Mouse (Mus musculus) intestine, embryonic 16.5 days (tissue): ENCODE results near the gene Slc1a3. TPM values are rescaled to one million over a fixed set of nuclear protein-coding genes. Genes with fewer than 3 reads are reported as not detected.
"Not testable (repeated sequence)": the region's sequence is repeated elsewhere in the genome, so short reads cannot be mapped to it uniquely, and the experiment has no call there.

Experiments used
- ATAC-seq: fragments of 200-750 bp; cut with Nextera tagmentation; 2 replicates; pipeline ENCODE4 v1.8.0; 2017; ENCODE audit warnings: moderate TSS enrichment, moderate library complexity
- H3K27ac ChIP-seq: fragments of 300-500 bp; sonication (generic); 2 replicates; pipeline ENCODE4 v1.5.1; 2014; ENCODE audit warnings: mild to moderate bottlenecking, low read length
- H3K27me3 ChIP-seq: fragments of 300-500 bp; sonication (generic); replicated peaks from 2 replicates; pipeline ENCODE4 v1.6.1; 2014; ENCODE audit warnings: low read length, control low read depth, mixed read lengths; ENCODE audit not compliant: control insufficient read depth, insufficient read depth
- H3K36me3 ChIP-seq: fragments of 300-500 bp; sonication (generic); 2 replicates; pipeline ENCODE4 v1.6.1; 2014; ENCODE audit warnings: low read length, control low read depth; ENCODE audit not compliant: control insufficient read depth, insufficient read depth
- H3K4me1 ChIP-seq: fragments of 300-500 bp; sonication (generic); 2 replicates; pipeline ENCODE4 v1.6.1; 2014; ENCODE audit warnings: low read length, control low read depth, mixed read lengths; ENCODE audit not compliant: control insufficient read depth, insufficient read depth
- H3K4me2 ChIP-seq: fragments of 300-500 bp; sonication (generic); 2 replicates; pipeline ENCODE4 v1.6.1; 2014; ENCODE audit warnings: low read depth, low read length, control low read depth
- H3K4me3 ChIP-seq: fragments of 300-500 bp; sonication (generic); 2 replicates; pipeline ENCODE4 v1.5.1; 2014; ENCODE audit warnings: mild to moderate bottlenecking, low read length
- H3K9ac ChIP-seq: fragments of 300-500 bp; sonication (generic); 2 replicates; pipeline ENCODE4 v1.6.1; 2014; ENCODE audit warnings: low read depth, low read length
- H3K9me3 ChIP-seq: fragments of 300-500 bp; sonication (generic); 2 replicates; pipeline ENCODE4 v1.6.1; 2016; ENCODE audit warnings: low read length, control low read depth; ENCODE audit not compliant: control insufficient read depth
- WGBS: fragments of 180-500 bp; shearing (Covaris S2); extraction: QIAGEN DNeasy Blood & Tissue Kit; methylation state at CpG from one replicate; pipeline ENCODE4 v1.1.7; 2014; 5-methylcytosine and 5-hydroxymethylcytosine counted together
- polyA plus RNA-seq: library from polyadenylated mRNA; unstranded; fragments of >200 nt; fragmentation: Nextera tagmentation; extraction: Ambion mirVana; gene quantifications from 2 replicates; pipeline ENCODE4 v1.2.1, GENCODE M21; 2015

The Slc1a3 gene
- polyA plus RNA-seq, 1 experiment from 2014 or later, result 4.0 TPM

DNA sequence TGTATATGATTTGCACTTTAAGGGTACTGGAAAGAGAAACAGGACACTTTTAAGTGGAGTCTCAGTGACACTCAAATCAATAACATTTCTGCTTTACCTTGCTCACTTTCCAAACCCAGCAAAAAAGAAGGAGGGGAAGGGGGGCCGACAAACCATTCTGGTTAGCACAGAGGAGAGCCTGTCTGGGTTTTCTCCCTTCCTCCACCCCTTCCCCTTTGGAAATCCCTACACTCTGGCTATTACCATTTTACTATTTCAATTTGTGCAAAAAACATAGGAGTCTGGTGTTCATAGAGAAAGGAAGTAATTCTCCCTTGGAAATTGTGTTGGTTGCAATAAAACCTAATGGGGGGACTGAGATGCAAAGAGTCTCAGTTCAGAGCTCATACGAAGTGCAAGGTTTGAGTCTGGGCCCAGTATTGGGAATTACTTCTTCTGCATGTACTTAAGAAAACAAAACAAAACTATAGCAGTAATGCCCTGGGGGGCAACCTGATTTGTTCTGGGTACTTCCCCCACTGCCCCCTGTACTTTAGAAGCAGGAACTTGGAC is 1.9 kb upstream of the Slc1a3 start:
- no peaks in the 10 kb centered on the region for H3K27me3 ChIP-seq
- WGBS, result 80% methylated on average over 2 of the region's 2 CpGs
- no peak for ATAC-seq
- H3K36me3 ChIP-seq, result no peaks in the 10 kb centered on the region
- no peaks in the 10 kb centered on the region for H3K9me3 ChIP-seq
- 0 out of 2 replicates have a peak, but pooled peaks cover 2% of the 10 kb centered on the region for H3K4me1 ChIP-seq
- H3K9ac ChIP-seq, result no peak overlapping the region
- no peak overlapping the region for H3K27ac ChIP-seq
- no peak overlapping the region for H3K4me3 ChIP-seq
- no peak overlapping the region for H3K4me2 ChIP-seq

DNA sequence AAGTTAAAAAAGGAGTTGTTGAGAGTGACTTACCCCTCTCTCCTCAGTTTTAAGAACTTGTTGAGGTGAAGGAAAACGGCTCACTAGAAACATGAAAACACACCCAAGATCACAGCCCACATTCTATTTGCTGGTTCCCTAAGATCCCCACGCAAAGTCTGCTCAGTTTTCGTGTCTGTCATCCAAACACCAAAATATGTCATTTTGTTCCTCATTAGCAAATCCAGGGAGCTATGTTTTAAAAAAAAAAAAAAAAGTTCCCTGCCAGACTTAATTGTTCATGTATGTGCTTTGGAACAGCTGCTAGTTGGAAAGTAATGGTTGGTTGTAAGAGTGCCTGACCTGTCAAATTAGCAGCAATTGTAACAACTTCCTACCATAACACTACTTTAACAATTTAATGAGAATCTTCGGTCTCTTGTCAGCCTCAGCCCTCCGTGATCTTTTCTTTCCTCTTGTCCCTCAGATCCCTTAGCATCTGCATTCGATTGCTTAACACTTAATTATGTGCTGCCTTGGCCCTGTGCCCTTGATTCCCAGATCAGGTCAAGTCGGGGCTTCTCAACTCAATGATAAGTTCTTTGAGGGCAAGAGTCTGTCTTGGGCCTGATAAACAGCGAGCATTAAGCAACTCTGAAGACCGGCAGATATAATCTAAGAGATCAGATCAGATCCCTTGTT is 1.2 kb upstream of the Slc1a3 start:
- Histone ChIP-seq H3K27me3 (no peaks in the 10 kb centered on the region), H3K36me3 (no peaks in the 10 kb centered on the region), H3K4me1 (no peaks in the 10 kb centered on the region), H3K4me2 (no peak overlapping the region), H3K4me3 (no peak overlapping the region), H3K27ac (no peak overlapping the region), H3K9me3 (no peaks in the 10 kb centered on the region), H3K9ac (no peak overlapping the region)
- WGBS, result 63% methylated on average over 9 of the region's 9 CpGs
- no peak for ATAC-seq

DNA sequence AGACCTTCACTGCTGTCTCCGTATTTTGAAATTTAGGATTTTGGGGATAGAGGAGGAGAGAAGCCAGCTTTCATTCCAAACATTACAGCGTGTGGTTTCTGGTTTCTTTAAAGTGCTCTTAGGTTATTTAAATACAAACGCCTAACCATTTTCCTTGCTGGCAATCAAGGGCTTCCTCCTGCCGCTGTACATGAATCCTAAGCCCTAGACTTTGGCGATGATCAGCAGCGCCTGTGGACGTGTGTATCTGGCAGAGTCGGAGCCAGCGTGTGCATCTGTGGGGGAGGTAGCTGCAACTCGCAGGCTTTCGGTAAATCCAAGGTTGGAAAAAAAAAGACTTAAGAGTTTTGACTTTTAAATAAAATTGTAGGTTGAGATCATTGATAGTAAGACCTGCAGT is 986 bp downstream of the Slc1a3 start:
- H3K9me3 ChIP-seq, result no peaks in the 10 kb centered on the region
- 3% methylated on average over 11 of the region's 11 CpGs for WGBS
- H3K4me3 ChIP-seq, result peak overlapping the region; percentile 65
- peak; percentile 61; the same call in 1 of the 2 replicates for ATAC-seq
- peak overlapping the region; percentile 80 for H3K4me2 ChIP-seq
- no peaks in the 10 kb centered on the region for H3K4me1 ChIP-seq
- H3K9ac ChIP-seq, result no peak overlapping the region
- no peak overlapping the region for H3K27ac ChIP-seq
- no peaks in the 10 kb centered on the region for H3K27me3 ChIP-seq
- H3K36me3 ChIP-seq, result no peaks in the 10 kb centered on the region

DNA sequence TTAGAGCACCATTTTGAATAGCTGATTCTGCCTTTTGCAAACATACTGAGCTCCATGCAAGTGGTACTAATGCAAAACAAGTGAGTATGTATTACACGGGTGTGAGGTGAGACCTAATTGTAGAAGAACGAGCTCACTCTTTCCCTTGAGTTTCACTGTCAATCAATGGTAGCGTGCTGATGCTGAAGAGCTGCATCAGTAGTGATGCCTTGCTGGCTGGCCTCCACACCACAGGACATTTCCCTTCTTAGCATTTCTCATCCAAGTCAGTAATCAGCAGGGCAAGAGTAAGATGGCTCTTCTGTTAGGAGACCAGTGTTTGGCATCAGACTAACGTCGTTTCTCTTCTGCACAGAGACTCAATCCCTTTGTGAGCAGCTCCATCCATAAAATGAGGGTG is 4.0 kb downstream of the Slc1a3 start:
- H3K4me3 ChIP-seq, result no peak overlapping the region
- H3K27ac ChIP-seq, result no peak overlapping the region
- no peaks in the 10 kb centered on the region for H3K4me1 ChIP-seq
- no peaks in the 10 kb centered on the region for H3K36me3 ChIP-seq
- no peaks in the 10 kb centered on the region for H3K27me3 ChIP-seq
- no peaks in the 10 kb centered on the region for H3K9me3 ChIP-seq
- H3K9ac ChIP-seq, result no peak overlapping the region
- ATAC-seq, result no peak
- 83% methylated on average over 5 of the region's 5 CpGs for WGBS
- H3K4me2 ChIP-seq, result no peak overlapping the region

DNA sequence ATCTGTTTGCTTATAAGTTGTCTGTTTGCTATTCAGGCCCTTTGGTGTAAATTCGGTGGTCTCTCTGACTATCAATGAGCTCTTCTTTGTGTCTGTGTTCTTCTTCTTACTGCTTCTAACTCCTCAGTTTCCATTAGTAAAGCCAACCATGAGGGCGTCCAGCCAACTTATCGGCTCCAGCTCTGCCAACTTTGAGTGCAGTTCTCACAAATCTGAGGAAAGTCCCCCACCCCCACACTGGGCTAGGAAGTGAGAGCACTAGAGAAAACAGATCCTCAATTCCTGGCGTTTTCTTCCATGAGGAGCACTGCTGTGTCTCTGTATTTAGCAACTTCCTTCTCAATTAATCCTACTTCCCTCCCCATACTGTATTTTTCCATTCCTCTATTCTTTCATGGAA is 4.4 kb downstream of the Slc1a3 start:
- no peaks in the 10 kb centered on the region for H3K27me3 ChIP-seq
- no peak overlapping the region for H3K9ac ChIP-seq
- no peaks in the 10 kb centered on the region for H3K9me3 ChIP-seq
- WGBS, result 69% methylated on average over 4 of the region's 4 CpGs
- H3K4me2 ChIP-seq, result no peak overlapping the region
- no peak for ATAC-seq
- no peaks in the 10 kb centered on the region for H3K4me1 ChIP-seq
- no peak overlapping the region for H3K4me3 ChIP-seq
- H3K36me3 ChIP-seq, result no peaks in the 10 kb centered on the region
- H3K27ac ChIP-seq, result no peak overlapping the region

DNA sequence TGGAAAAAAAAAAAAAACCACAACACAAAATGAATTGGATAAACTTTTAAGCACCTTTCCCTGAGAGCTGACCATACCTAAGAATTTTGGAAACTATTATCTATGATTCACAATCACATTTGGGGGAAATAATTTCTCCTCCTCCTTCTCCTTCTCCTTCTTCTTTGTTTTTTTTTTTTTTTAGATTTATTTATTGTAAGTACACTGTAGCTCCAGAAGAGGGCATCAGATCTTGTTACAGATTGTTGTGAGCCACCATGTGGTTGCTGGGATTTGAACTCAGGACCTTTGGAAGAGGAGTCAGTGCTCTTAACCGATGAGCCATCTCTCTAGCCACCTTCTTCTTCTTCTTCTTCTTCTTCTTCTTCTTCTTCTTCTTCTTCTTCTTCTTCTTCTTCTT is 5.0 kb downstream of the Slc1a3 start:
- not testable (repeated sequence) for H3K4me3 ChIP-seq, H3K27me3 ChIP-seq, H3K4me1 ChIP-seq, H3K9ac ChIP-seq, H3K9me3 ChIP-seq, H3K36me3 ChIP-seq, H3K4me2 ChIP-seq, H3K27ac ChIP-seq, ATAC-seq
- WGBS, result 97% methylated on average over 1 of the region's 1 CpGs

DNA sequence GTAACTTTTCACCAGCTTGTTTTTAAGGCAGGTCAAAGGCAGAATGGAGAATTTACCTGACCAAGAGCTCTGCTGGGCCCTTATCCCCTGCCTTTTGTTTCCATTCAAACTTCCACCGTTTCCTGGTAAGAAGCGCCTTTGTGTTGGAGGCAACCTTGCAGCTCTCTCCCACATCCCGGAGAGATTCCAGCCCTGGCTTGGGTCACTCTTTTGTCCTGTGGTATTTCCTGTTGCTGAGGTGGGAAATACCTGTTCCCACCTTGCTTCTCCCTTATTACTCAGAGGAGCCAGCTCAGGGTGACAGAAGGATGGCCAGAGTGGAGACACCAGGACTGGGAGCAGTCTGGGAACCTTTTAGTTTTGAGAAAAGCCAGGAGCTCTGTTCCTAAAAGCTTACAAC is 12.6 kb downstream of the Slc1a3 start:
- no peaks in the 10 kb centered on the region for H3K9me3 ChIP-seq
- no peak overlapping the region for H3K9ac ChIP-seq
- H3K27me3 ChIP-seq, result no peaks in the 10 kb centered on the region
- 49% methylated on average over 3 of the region's 3 CpGs for WGBS
- no peak overlapping the region for H3K4me3 ChIP-seq
- H3K36me3 ChIP-seq, result no peaks in the 10 kb centered on the region
- no peak overlapping the region for H3K27ac ChIP-seq
- no peaks in the 10 kb centered on the region for H3K4me1 ChIP-seq
- ATAC-seq, result no peak
- H3K4me2 ChIP-seq, result no peak overlapping the region

DNA sequence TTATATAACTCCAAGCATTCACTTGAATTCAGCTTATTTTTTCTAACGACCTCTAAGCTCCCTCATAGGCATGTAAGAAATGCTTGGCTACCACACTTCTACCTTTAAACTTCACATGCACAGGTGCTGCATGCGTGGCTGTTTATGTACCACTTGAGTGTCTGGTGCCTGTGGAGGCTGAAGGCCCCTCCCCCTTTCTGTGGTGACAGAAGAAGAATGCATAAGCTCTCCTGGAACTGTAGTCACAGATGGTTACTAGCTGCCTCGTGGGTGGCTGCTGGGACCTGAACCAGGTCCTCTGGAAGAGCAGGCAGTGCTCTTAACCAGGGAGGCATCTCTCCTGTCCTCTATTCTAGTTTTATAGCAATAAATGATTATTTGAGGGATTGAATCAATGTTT is 13.1 kb downstream of the Slc1a3 start:
- ATAC-seq, result no peak
- H3K4me1 ChIP-seq, result no peaks in the 10 kb centered on the region
- no peak overlapping the region for H3K9ac ChIP-seq
- no peak overlapping the region for H3K4me3 ChIP-seq
- H3K27ac ChIP-seq, result no peak overlapping the region
- no peaks in the 10 kb centered on the region for H3K27me3 ChIP-seq
- no peaks in the 10 kb centered on the region for H3K9me3 ChIP-seq
- WGBS, result 53% methylated on average over 3 of the region's 3 CpGs
- no peaks in the 10 kb centered on the region for H3K36me3 ChIP-seq
- no peak overlapping the region for H3K4me2 ChIP-seq

DNA sequence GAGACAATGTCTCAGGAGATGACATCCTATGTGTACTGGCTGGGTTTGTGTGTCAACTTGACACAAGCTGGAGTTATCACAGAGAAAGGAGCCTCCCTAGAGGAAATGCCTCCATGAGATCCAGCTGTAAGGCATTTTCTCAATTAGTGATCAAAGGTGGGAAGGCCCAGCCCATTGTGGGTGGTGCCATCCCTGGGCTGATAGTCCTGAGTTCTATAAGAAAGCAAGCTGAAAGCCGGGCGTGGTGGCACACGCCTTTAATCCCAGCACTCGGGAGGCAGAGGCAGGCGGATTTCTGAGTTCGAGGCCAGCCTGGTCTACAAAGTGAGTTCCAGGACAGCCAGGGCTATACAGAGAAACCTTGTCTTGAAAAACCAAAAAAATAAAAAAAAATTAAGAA is 20.4 kb downstream of the Slc1a3 start:
- ATAC-seq, H3K4me2 ChIP-seq, H3K9me3 ChIP-seq, H3K36me3 ChIP-seq, H3K4me3 ChIP-seq, H3K27ac ChIP-seq, H3K4me1 ChIP-seq, H3K27me3 ChIP-seq, H3K9ac ChIP-seq: not testable (repeated sequence)
- 98% methylated on average over 6 of the region's 6 CpGs for WGBS

DNA sequence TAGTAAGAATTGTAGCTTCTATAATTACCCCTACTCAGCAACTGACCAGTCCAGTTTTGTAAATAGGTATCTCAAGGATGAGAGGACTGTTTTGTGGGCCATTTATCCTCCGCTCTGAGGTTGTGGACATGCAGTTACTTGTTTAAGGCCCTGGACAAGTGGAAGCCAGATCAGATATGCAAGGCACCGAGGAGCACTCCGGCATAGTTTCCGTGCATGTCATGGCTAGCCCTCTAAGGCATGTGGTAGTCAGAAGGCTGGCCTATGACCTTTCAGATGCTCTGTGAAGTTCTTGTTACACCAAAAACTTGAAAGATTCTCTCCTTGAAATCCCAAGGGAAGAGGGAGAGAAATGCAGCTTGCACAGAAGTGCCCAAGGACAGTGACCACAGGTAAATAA is 23.7 kb downstream of the Slc1a3 start:
- H3K9ac ChIP-seq, result no peak overlapping the region
- H3K4me1 ChIP-seq, result no peaks in the 10 kb centered on the region
- H3K36me3 ChIP-seq, result no peaks in the 10 kb centered on the region
- ATAC-seq, result no peak
- no peaks in the 10 kb centered on the region for H3K27me3 ChIP-seq
- no peaks in the 10 kb centered on the region for H3K9me3 ChIP-seq
- WGBS, result 88% methylated on average over 4 of the region's 4 CpGs
- H3K4me3 ChIP-seq, result no peak overlapping the region
- no peak overlapping the region for H3K27ac ChIP-seq
- no peak overlapping the region for H3K4me2 ChIP-seq
